Mouse (Mus musculus): ENCODE measurements at regions not wholly inside any gene's neighbourhood (a gene's known extent, or its start where the extent isn't known, plus 50 kb on each side); places are given as distances from the start of the nearest gene placed in this dataset.
A peak's percentile ranks its signal among the peaks of the same experiment; 100 is the strongest.

GRCm38 (mm10) chr1:90380034-90380705, 176.4 kb downstream of the Ackr3 start:
- no peak overlapping the region for H3K4me2 ChIP-seq (ENCODE audit: low read depth, low read length)
- no peak overlapping the region for H3K9ac ChIP-seq (replicated peaks; ENCODE audit: low read depth, low read length)
- H3K4me3 ChIP-seq (ENCODE audit: low read depth, low read length): no peak overlapping the region
- 85% methylated on average over 9 of the region's 9 CpGs for WGBS
- H3K36me3 ChIP-seq (ENCODE audit: control insufficient read depth, insufficient read depth, low read length): no peaks in the 10 kb centered on the region
- no peak overlapping the region for H3K27ac ChIP-seq (ENCODE audit: low read depth, low read length)
- ATAC-seq (ENCODE audit: low read depth): no peak
- H3K9me3 ChIP-seq (ENCODE audit: control insufficient read depth, low read length): no peaks in the 10 kb centered on the region
- H3K4me1 ChIP-seq (ENCODE audit: control insufficient read depth, insufficient read depth, low read length): no peaks in the 10 kb centered on the region
- no peaks in the 10 kb centered on the region for H3K27me3 ChIP-seq (ENCODE audit: control insufficient read depth, insufficient read depth, low read length)

- Histone ChIP-seq H3K27me3 (ENCODE audit: control insufficient read depth, insufficient read depth, low read length) (no peaks in the 10 kb centered on the region), H3K4me3 (ENCODE audit: low read depth, low read length) (no peak overlapping the region), H3K4me2 (ENCODE audit: low read depth, low read length) (no peak overlapping the region), H3K36me3 (ENCODE audit: control insufficient read depth, insufficient read depth, low read length) (no peaks in the 10 kb centered on the region), H3K27ac (ENCODE audit: low read depth, low read length) (no peak overlapping the region), H3K9me3 (ENCODE audit: control insufficient read depth, low read length) (no peaks in the 10 kb centered on the region), H3K9ac (replicated peaks; ENCODE audit: low read depth, low read length) (no peak overlapping the region), H3K4me1 (ENCODE audit: control insufficient read depth, insufficient read depth, low read length) (no peaks in the 10 kb centered on the region)
- no peak for ATAC-seq (ENCODE audit: low read depth)
- 66% methylated on average over 11 of the region's 11 CpGs for WGBS
Measured at GRCm38 (mm10) chr1:90382941-90383470, 179.2 kb downstream of the Ackr3 start.

- no peak for ATAC-seq (ENCODE audit: low read depth)
- WGBS: 81% methylated on average over 4 of the region's 4 CpGs
Measured at GRCm38 (mm10) chr1:90385024-90385423, 181.2 kb downstream of the Ackr3 start.

GRCm38 (mm10) chr1:90386792-90387191, 183.0 kb downstream of the Ackr3 start:
- H3K27ac ChIP-seq (ENCODE audit: low read depth, low read length): no peak overlapping the region
- no peak overlapping the region for H3K4me3 ChIP-seq (ENCODE audit: low read depth, low read length)
- 83% methylated on average over 7 of the region's 7 CpGs for WGBS
- H3K9ac ChIP-seq (replicated peaks; ENCODE audit: low read depth, low read length): no peak overlapping the region
- H3K9me3 ChIP-seq (ENCODE audit: control insufficient read depth, low read length): no peaks in the 10 kb centered on the region
- ATAC-seq (ENCODE audit: low read depth): no peak
- H3K4me2 ChIP-seq (ENCODE audit: low read depth, low read length): no peak overlapping the region
- no peaks in the 10 kb centered on the region for H3K27me3 ChIP-seq (ENCODE audit: control insufficient read depth, insufficient read depth, low read length)
- no peaks in the 10 kb centered on the region for H3K36me3 ChIP-seq (ENCODE audit: control insufficient read depth, insufficient read depth, low read length)
- H3K4me1 ChIP-seq (ENCODE audit: control insufficient read depth, insufficient read depth, low read length): no peaks in the 10 kb centered on the region

More at GRCm38 (mm10) chr1:90385024-90385423, 181.2 kb downstream of the Ackr3 start:
- Histone ChIP-seq H3K27me3 (ENCODE audit: control insufficient read depth, insufficient read depth, low read length) (no peaks in the 10 kb centered on the region), H3K4me1 (ENCODE audit: control insufficient read depth, insufficient read depth, low read length) (no peaks in the 10 kb centered on the region), H3K4me2 (ENCODE audit: low read depth, low read length) (no peak overlapping the region), H3K36me3 (ENCODE audit: control insufficient read depth, insufficient read depth, low read length) (no peaks in the 10 kb centered on the region), H3K9ac (replicated peaks; ENCODE audit: low read depth, low read length) (no peak overlapping the region), H3K27ac (ENCODE audit: low read depth, low read length) (no peak overlapping the region), H3K4me3 (ENCODE audit: low read depth, low read length) (no peak overlapping the region), H3K9me3 (ENCODE audit: control insufficient read depth, low read length) (no peaks in the 10 kb centered on the region)

GRCm38 (mm10) chr1:90390422-90390821, 186.6 kb downstream of the Ackr3 start:
- no peaks in the 10 kb centered on the region for H3K4me1 ChIP-seq (ENCODE audit: control insufficient read depth, insufficient read depth, low read length)
- H3K4me2 ChIP-seq (ENCODE audit: low read depth, low read length): no peak overlapping the region
- H3K27ac ChIP-seq (ENCODE audit: low read depth, low read length): no peak overlapping the region
- 75% methylated on average over 7 of the region's 7 CpGs for WGBS
- no peak for ATAC-seq (ENCODE audit: low read depth)
- H3K36me3 ChIP-seq (ENCODE audit: control insufficient read depth, insufficient read depth, low read length): no peaks in the 10 kb centered on the region
- H3K27me3 ChIP-seq (ENCODE audit: control insufficient read depth, insufficient read depth, low read length): no peaks in the 10 kb centered on the region
- no peaks in the 10 kb centered on the region for H3K9me3 ChIP-seq (ENCODE audit: control insufficient read depth, low read length)
- H3K9ac ChIP-seq (replicated peaks; ENCODE audit: low read depth, low read length): no peak overlapping the region
- no peak overlapping the region for H3K4me3 ChIP-seq (ENCODE audit: low read depth, low read length)

GRCm38 (mm10) chr1:90393861-90394260, 190.1 kb downstream of the Ackr3 start:
- Histone ChIP-seq H3K27ac (ENCODE audit: low read depth, low read length) (no peak overlapping the region), H3K36me3 (ENCODE audit: control insufficient read depth, insufficient read depth, low read length) (no peaks in the 10 kb centered on the region), H3K9me3 (ENCODE audit: control insufficient read depth, low read length) (no peaks in the 10 kb centered on the region), H3K9ac (replicated peaks; ENCODE audit: low read depth, low read length) (no peak overlapping the region), H3K4me2 (ENCODE audit: low read depth, low read length) (no peak overlapping the region), H3K4me1 (ENCODE audit: control insufficient read depth, insufficient read depth, low read length) (0 out of 2 replicates have a peak, but pooled peaks cover 7% of the 10 kb centered on the region), H3K4me3 (ENCODE audit: low read depth, low read length) (no peak overlapping the region), H3K27me3 (ENCODE audit: control insufficient read depth, insufficient read depth, low read length) (no peaks in the 10 kb centered on the region)
- no peak for ATAC-seq (ENCODE audit: low read depth)
- WGBS: 33% methylated on average over 5 of the region's 5 CpGs

- no peaks in the 10 kb centered on the region for H3K36me3 ChIP-seq (ENCODE audit: control insufficient read depth, insufficient read depth, low read length)
- no peak overlapping the region for H3K27ac ChIP-seq (ENCODE audit: low read depth, low read length)
- H3K9ac ChIP-seq (replicated peaks; ENCODE audit: low read depth, low read length): no peak overlapping the region
- no peak overlapping the region for H3K4me3 ChIP-seq (ENCODE audit: low read depth, low read length)
- H3K9me3 ChIP-seq (ENCODE audit: control insufficient read depth, low read length): no peaks in the 10 kb centered on the region
- ATAC-seq (ENCODE audit: low read depth): no peak
- H3K4me1 ChIP-seq (ENCODE audit: control insufficient read depth, insufficient read depth, low read length): 0 out of 2 replicates have a peak, but pooled peaks cover 7% of the 10 kb centered on the region
- 90% methylated on average over 5 of the region's 5 CpGs for WGBS
- no peak overlapping the region for H3K4me2 ChIP-seq (ENCODE audit: low read depth, low read length)
- no peaks in the 10 kb centered on the region for H3K27me3 ChIP-seq (ENCODE audit: control insufficient read depth, insufficient read depth, low read length)
Measured at GRCm38 (mm10) chr1:90395331-90396016, 191.7 kb downstream of the Ackr3 start.

- no peak overlapping the region for H3K9ac ChIP-seq (replicated peaks; ENCODE audit: low read depth, low read length)
- H3K4me3 ChIP-seq (ENCODE audit: low read depth, low read length): no peak overlapping the region
- H3K4me1 ChIP-seq (ENCODE audit: control insufficient read depth, insufficient read depth, low read length): 0 out of 2 replicates have a peak, but pooled peaks cover 7% of the 10 kb centered on the region
- no peak overlapping the region for H3K27ac ChIP-seq (ENCODE audit: low read depth, low read length)
- H3K36me3 ChIP-seq (ENCODE audit: control insufficient read depth, insufficient read depth, low read length): no peaks in the 10 kb centered on the region
- H3K27me3 ChIP-seq (ENCODE audit: control insufficient read depth, insufficient read depth, low read length): no peaks in the 10 kb centered on the region
- no peaks in the 10 kb centered on the region for H3K9me3 ChIP-seq (ENCODE audit: control insufficient read depth, low read length)
- WGBS: 43% methylated on average over 1 of the region's 1 CpGs
- H3K4me2 ChIP-seq (ENCODE audit: low read depth, low read length): no peak overlapping the region
- no peak for ATAC-seq (ENCODE audit: low read depth)
Measured at GRCm38 (mm10) chr1:90396660-90397059, 192.9 kb downstream of the Ackr3 start.

- no peak overlapping the region for H3K4me3 ChIP-seq (ENCODE audit: low read depth, low read length)
- H3K9me3 ChIP-seq (ENCODE audit: control insufficient read depth, low read length): no peaks in the 10 kb centered on the region
- no peak overlapping the region for H3K4me2 ChIP-seq (ENCODE audit: low read depth, low read length)
- H3K27me3 ChIP-seq (ENCODE audit: control insufficient read depth, insufficient read depth, low read length): no peaks in the 10 kb centered on the region
- peak overlapping the region; percentile 34 for H3K27ac ChIP-seq (ENCODE audit: low read depth, low read length)
- 0 out of 2 replicates have a peak, but pooled peaks cover 7% of the 10 kb centered on the region for H3K4me1 ChIP-seq (ENCODE audit: control insufficient read depth, insufficient read depth, low read length)
- H3K9ac ChIP-seq (replicated peaks; ENCODE audit: low read depth, low read length): no peak overlapping the region
- no peaks in the 10 kb centered on the region for H3K36me3 ChIP-seq (ENCODE audit: control insufficient read depth, insufficient read depth, low read length)
- no peak for ATAC-seq (ENCODE audit: low read depth)
- WGBS: 22% methylated on average over 5 of the region's 5 CpGs
Measured at GRCm38 (mm10) chr1:90397355-90397754, 193.6 kb downstream of the Ackr3 start.
